Mouse (Mus musculus): Measurements from ENCODE around the gene Ubac2. TPM values are rescaled to one million over a fixed set of nuclear protein-coding genes. Genes with fewer than 3 reads are reported as not detected.

The Ubac2 gene
- polyA plus RNA-seq, 2 experiments, result 46.3 to 66.9 TPM

- peak overlapping the region; percentile 92 for H3K27ac ChIP-seq (replicated peaks; ENCODE audit: low read depth, low read length)
- no peaks in the 10 kb centered on the region for H3K27me3 ChIP-seq (ENCODE audit: control insufficient read depth, insufficient read depth, low read length)
- no peaks in the 10 kb centered on the region for H3K9me3 ChIP-seq (ENCODE audit: control insufficient read depth, low read length)
- H3K36me3 ChIP-seq (ENCODE audit: control insufficient read depth, insufficient read depth, low read length), result no peaks in the 10 kb centered on the region
- H3K9ac ChIP-seq (ENCODE audit: low read depth, low read length, severe bottlenecking), result peak overlapping the region; percentile 92
- TF ChIP-seq POLR2A (IDR thresholded peaks at IDR 0.05; ENCODE audit: borderline replicate concordance, extremely low read depth, insufficient read depth, insufficient read length), result no peak
- peaks cover 9% of the 10 kb centered on the region for H3K4me1 ChIP-seq (ENCODE audit: control insufficient read depth, insufficient read depth, low read length)
- 0% methylated on average over 20 of the region's 27 CpGs for WGBS
- peak overlapping the region; percentile 89 for H3K4me2 ChIP-seq (replicated peaks; ENCODE audit: low read depth, low read length, severe bottlenecking)
- DNase-seq (ENCODE audit: low spot score) (no peak), ATAC-seq (ENCODE audit: low FRiP score, low read depth) (no peak)
- H3K4me3 ChIP-seq (replicated peaks; ENCODE audit: low read length), result peak overlapping the region; percentile 92
Measured at GRCm38 (mm10) chr14:121878859-121879206, 413 bp downstream of the Ubac2 start.

GRCm38 (mm10) chr14:121879266-121879840 lies 933 bp downstream of the Ubac2 start:
- no peak for DNase-seq (ENCODE audit: low spot score)
- Histone ChIP-seq H3K9ac (ENCODE audit: low read depth, low read length, severe bottlenecking) (peak overlapping the region; percentile 92), H3K4me3 (replicated peaks; ENCODE audit: low read length) (peak overlapping the region; percentile 92), H3K9me3 (ENCODE audit: control insufficient read depth, low read length) (no peaks in the 10 kb centered on the region), H3K27ac (replicated peaks; ENCODE audit: low read depth, low read length) (no peak overlapping the region), H3K4me2 (replicated peaks; ENCODE audit: low read depth, low read length, severe bottlenecking) (peak overlapping the region; percentile 89), H3K36me3 (ENCODE audit: control insufficient read depth, insufficient read depth, low read length) (no peaks in the 10 kb centered on the region), H3K4me1 (ENCODE audit: control insufficient read depth, insufficient read depth, low read length) (peaks cover 9% of the 10 kb centered on the region), H3K27me3 (ENCODE audit: control insufficient read depth, insufficient read depth, low read length) (no peaks in the 10 kb centered on the region)
- 14% methylated on average over 16 of the region's 16 CpGs for WGBS
- ATAC-seq (ENCODE audit: low FRiP score, low read depth), result no peak
- no peak for TF ChIP-seq POLR2A (IDR thresholded peaks at IDR 0.05; ENCODE audit: borderline replicate concordance, extremely low read depth, insufficient read depth, insufficient read length)

- H3K9ac ChIP-seq (ENCODE audit: low read depth, low read length, severe bottlenecking), result no peak overlapping the region
- WGBS, result 88% methylated on average over 7 of the region's 7 CpGs
- no peak for ATAC-seq (ENCODE audit: low FRiP score, low read depth)
Measured at GRCm38 (mm10) chr14:121881211-121881610, 2.8 kb downstream of the Ubac2 start.

GRCm38 (mm10) chr14:121884150-121884797 lies 5.9 kb downstream of the Ubac2 start:
- H3K36me3 ChIP-seq (ENCODE audit: control insufficient read depth, insufficient read depth, low read length), result no peaks in the 10 kb centered on the region
- no peak for ATAC-seq (ENCODE audit: low FRiP score, low read depth)

More at GRCm38 (mm10) chr14:121881211-121881610, 2.8 kb downstream of the Ubac2 start:
- Histone ChIP-seq H3K9me3 (ENCODE audit: control insufficient read depth, low read length) (no peaks in the 10 kb centered on the region), H3K36me3 (ENCODE audit: control insufficient read depth, insufficient read depth, low read length) (no peaks in the 10 kb centered on the region), H3K27me3 (ENCODE audit: control insufficient read depth, insufficient read depth, low read length) (no peaks in the 10 kb centered on the region), H3K4me3 (replicated peaks; ENCODE audit: low read length) (no peak overlapping the region), H3K4me1 (ENCODE audit: control insufficient read depth, insufficient read depth, low read length) (peaks cover 10% of the 10 kb centered on the region), H3K27ac (replicated peaks; ENCODE audit: low read depth, low read length) (no peak overlapping the region), H3K4me2 (replicated peaks; ENCODE audit: low read depth, low read length, severe bottlenecking) (no peak overlapping the region)
- no peak for TF ChIP-seq POLR2A (IDR thresholded peaks at IDR 0.05; ENCODE audit: borderline replicate concordance, extremely low read depth, insufficient read depth, insufficient read length)
- no peak for DNase-seq (ENCODE audit: low spot score)

GRCm38 (mm10) chr14:121893747-121894146 lies 15.3 kb downstream of the Ubac2 start:
- H3K27me3 ChIP-seq (ENCODE audit: control insufficient read depth, insufficient read depth, low read length), result no peaks in the 10 kb centered on the region
- no peaks in the 10 kb centered on the region for H3K9me3 ChIP-seq (ENCODE audit: control insufficient read depth, low read length)
- peaks cover 9% of the 10 kb centered on the region for H3K36me3 ChIP-seq (ENCODE audit: control insufficient read depth, insufficient read depth, low read length)
- TF ChIP-seq POLR2A (IDR thresholded peaks at IDR 0.05; ENCODE audit: borderline replicate concordance, extremely low read depth, insufficient read depth, insufficient read length), result no peak
- ATAC-seq (ENCODE audit: low FRiP score, low read depth) (no peak), DNase-seq (ENCODE audit: low spot score) (no peak)
- no peak overlapping the region for H3K9ac ChIP-seq (ENCODE audit: low read depth, low read length, severe bottlenecking)
- peaks cover 18% of the 10 kb centered on the region; the same call in 1 of the 2 replicates for H3K4me1 ChIP-seq (ENCODE audit: control insufficient read depth, insufficient read depth, low read length)
- WGBS, result 79% methylated on average over 6 of the region's 6 CpGs
- no peak overlapping the region for H3K4me2 ChIP-seq (replicated peaks; ENCODE audit: low read depth, low read length, severe bottlenecking)
- H3K27ac ChIP-seq (replicated peaks; ENCODE audit: low read depth, low read length), result no peak overlapping the region
- no peak overlapping the region for H3K4me3 ChIP-seq (replicated peaks; ENCODE audit: low read length)

More at GRCm38 (mm10) chr14:121884150-121884797, 5.9 kb downstream of the Ubac2 start:
- no peak for DNase-seq (ENCODE audit: low spot score)
- Histone ChIP-seq H3K4me3 (replicated peaks; ENCODE audit: low read length) (no peak overlapping the region), H3K4me2 (replicated peaks; ENCODE audit: low read depth, low read length, severe bottlenecking) (no peak overlapping the region), H3K4me1 (ENCODE audit: control insufficient read depth, insufficient read depth, low read length) (peaks cover 15% of the 10 kb centered on the region), H3K27ac (replicated peaks; ENCODE audit: low read depth, low read length) (no peak overlapping the region), H3K9ac (ENCODE audit: low read depth, low read length, severe bottlenecking) (no peak overlapping the region), H3K9me3 (ENCODE audit: control insufficient read depth, low read length) (no peaks in the 10 kb centered on the region), H3K27me3 (ENCODE audit: control insufficient read depth, insufficient read depth, low read length) (no peaks in the 10 kb centered on the region)
- no peak for TF ChIP-seq POLR2A (IDR thresholded peaks at IDR 0.05; ENCODE audit: borderline replicate concordance, extremely low read depth, insufficient read depth, insufficient read length)
- 75% methylated on average over 6 of the region's 6 CpGs for WGBS

Data from limb, embryonic 14.5 days (tissue).